Mouse (Mus musculus): Measurements from ENCODE around the gene Btg1. TPM values are rescaled to one million over a fixed set of nuclear protein-coding genes. Genes with fewer than 3 reads are reported as not detected.

Gene Btg1
- total RNA-seq, 2 experiments from 2014 or later = 35.1 to 37.3 TPM

DNA sequence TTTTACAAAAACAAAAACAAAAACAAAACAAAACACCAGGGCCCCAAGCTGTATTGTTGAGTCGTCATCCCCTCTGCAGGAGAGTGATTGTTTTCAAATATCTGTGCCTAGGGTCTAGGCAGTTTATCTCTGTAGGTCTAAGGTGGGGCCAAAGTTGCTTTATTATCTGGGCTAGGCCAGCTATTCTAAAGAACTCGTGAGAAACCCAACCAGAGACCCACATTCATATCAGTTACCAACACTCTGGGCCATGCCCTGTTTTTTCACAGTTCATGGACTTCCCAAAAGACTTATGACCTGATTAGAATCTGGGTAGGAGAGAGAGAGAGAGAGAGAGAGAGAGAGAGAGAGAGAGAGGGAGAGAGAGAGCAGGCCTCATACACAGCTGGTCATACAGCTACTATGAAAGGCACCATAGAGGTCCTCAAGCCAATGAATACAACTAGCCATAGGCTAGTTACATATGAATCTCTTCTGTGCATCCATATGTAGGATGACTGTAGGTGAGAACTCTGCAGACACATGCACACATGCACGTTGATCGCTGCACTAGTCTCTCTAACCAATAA lies 9.1 kb upstream of the Btg1 start:
- intact Hi-C loops (cut with DNase I) = no loop called here

DNA sequence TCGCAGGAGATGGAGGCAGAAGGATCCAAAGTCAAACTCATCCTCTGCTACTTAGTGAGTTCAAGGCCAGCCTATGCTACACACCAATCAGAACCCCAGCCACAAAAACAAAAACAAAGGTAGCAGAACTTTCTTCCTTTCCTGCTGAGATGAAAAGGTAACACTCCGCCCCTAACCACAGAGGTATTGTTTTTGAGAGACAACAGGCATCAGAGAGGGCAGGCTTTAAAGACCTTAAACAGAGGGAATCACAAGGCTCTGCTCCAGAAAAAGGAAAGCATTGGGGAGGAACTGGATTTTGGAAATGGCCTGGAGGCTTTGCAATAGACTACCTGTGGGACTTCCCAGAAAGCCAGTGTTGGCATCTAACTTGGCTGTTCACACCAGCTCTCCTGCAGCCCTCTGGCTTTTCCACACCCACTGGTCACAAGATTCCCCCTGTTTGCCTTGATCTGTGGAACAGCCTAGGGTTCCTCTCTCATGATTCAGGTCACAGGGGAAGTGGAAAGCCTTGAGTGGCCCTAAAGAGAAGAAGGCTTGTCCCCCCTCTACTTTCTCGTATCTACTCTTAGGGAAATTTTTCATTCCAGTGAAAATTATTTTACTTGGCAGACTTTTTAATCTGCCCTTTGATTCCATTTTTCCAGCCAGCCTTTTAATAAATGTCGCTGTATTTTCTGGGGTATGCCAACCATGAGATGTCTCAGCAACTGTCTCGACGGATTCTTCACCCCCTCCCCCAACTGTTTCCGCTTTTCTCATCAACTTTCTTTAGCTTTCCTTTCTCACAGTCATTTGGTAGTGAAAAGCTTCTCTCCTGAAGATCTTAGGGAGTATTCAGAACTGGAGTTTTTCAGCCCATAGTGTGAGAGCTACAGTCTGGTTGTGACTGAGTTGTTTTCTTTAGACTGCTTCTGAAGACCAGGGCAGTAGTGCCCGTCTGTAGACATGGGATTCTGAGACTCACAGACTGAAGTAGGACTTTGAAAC lies 7.2 kb upstream of the Btg1 start:
- intact Hi-C loops (cut with DNase I) = loop anchor here (10.0 kb wide), 1 partner anchor 465 kb away; no protein-coding TSS in a partner anchor

More for the DNA sequence above, 9.1 kb upstream of the Btg1 start:
- no peak for DNase-seq (ENCODE audit: low spot score in 2 of 2)

DNA sequence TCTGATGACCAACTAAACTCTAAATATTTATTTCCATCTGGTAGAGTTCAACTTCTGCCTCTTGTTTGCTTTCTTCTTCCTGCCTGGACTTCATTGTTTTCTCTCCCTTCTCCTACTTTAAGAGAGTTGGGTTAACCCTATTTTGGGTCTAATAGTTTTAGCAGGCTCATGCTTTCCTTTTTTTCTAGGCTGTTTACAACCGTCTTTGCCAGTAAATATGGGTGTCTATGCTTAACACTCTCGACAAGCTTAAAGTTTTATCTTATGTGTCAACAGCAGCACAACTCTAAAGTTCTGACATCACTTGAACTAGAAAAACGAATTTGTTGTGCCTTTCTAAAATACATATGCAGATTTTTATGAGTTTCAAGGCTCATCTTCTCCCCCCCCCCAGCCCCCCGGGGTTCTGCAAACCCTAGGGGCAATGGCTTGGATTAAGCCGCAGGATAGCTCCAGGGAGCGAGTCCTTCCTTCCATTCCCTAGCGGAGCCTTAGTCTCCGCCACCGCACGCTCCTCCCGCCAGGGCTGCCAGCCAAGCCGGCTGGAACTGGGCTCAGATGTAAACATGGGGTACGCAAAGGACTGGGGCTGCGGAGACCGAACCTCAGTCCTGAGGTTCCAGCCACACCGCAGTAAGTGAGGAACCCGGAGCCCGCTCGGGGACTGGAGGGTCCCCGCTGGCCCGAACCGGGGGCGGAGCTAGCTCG lies 651 bp upstream of the Btg1 start:
- intact Hi-C loops (cut with DNase I) = loop anchor here (1.0 to 10.0 kb wide), 7 partner anchors 134 to 697 kb away; no protein-coding TSS in a partner anchor
- no peak for DNase-seq (ENCODE audit: low spot score in 2 of 2)

More for the DNA sequence above, 7.2 kb upstream of the Btg1 start:
- DNase-seq (ENCODE audit: low spot score in 2 of 2) = no peak

DNA sequence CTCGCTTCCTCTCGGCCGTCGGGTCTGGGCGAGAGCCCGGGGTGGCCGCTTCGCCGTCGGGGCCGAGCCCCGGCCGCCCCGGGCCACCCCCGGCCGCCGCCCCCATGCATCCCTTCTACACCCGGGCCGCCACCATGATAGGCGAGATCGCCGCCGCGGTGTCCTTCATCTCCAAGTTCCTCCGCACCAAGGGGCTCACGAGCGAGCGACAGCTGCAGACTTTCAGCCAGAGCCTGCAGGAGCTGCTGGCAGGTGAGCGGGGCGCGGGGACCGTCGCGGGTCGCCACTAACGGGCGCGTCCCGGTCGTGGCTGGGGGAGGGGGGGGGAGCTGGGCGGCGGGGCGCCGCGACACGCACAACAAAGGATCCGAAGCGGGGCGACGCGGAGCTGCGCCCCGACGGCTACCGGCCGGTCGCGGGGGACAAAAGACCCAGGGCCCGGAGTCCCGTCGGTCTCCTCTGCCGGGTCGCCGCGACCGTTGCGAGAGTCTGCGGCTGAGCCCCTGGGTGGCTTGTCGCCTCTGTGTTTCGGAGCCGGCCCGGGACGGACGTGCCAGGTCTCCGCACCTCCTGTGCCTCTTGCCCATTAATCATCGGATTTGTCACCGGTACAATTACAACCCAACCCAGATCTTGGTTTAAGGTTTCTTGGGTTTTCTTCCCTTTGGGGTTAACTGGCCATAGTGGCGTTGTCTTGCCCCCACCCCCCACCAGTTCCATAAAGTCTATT lies 580 bp downstream of the Btg1 start:
- peak in 1 of 2 experiments; percentile 20 for DNase-seq (ENCODE audit: low spot score in 2 of 2)
- intact Hi-C loops (cut with DNase I) = loop anchor here (5.0 to 10.0 kb wide), 6 partner anchors 135 to 545 kb away; no protein-coding TSS in a partner anchor

DNA sequence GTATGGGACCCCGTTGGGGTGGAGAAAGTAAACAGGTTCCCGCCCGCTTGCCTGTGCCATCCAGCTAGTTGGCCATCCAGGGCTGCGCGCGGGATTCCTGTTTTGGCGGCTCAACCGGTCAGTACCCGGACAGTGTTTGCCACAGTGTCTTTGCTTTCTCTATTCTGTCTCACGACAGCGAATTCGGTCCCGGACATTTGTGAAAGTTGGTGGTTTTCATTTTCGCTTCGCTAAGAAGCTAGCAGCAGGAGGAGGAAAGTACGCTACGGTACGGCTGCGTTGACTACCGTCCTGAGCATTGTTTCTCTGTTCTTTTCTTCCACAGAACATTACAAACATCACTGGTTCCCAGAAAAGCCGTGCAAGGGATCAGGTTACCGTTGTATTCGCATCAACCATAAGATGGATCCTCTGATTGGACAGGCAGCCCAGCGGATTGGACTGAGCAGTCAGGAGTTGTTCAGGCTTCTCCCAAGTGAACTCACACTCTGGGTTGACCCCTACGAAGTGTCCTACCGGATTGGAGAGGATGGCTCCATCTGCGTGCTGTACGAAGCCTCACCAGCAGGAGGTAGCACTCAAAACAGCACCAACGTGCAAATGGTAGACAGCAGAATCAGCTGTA lies 1.3 kb downstream of the Btg1 start:
- DNase-seq (ENCODE audit: low spot score in 2 of 2) = peak; percentile 64 to 70
- intact Hi-C loops (cut with DNase I) = loop anchor here (5.0 to 10.0 kb wide), 6 partner anchors 136 to 544 kb away; no protein-coding TSS in a partner anchor

DNA sequence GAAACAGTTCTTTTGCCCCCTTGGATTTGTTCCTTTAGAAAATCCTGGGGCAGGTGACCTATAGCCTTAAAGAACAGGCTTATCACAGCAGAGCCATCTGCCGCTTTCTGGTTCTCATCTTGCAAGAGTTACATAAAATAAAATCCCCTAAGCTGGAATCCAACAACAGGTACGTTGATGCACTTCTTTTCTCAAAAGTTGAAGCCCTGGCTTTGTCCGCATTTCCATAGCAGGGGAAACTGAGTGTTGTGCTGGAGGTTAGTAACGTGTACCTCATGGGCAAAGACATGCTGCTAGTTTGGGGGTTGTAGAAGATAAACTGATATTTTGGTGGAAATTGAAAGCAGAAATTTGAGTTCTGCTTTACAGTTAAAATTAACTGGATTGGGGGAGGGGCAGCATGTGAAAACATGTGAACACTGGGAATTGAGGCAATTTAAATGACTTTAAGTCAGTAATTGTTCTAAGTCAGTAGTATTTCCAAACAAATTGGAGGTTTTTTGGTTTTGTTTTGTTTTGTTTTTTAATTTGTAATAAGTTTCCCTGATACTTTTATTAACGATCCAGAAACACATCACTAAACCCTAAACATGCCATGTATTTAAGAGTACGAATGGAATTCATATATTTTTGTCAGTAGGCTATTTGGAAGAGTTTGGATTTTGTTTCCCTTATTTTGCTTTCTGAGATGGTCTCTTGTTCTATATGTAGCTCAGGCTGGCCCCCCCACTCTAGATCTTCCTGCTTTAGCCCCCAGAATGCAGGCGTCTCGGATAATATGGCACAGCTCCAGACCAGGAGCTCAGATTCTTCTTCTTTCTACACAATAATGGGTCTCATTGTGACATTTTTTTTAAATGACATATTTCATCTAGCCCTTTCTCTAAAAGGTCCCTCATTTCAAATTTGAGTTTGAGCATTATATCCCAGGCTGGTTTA lies 3.4 kb downstream of the Btg1 start:
- DNase-seq (ENCODE audit: low spot score in 2 of 2) = no peak
- intact Hi-C loops (cut with DNase I) = loop anchor here (5.0 to 10.0 kb wide), 6 partner anchors 138 to 542 kb away; no protein-coding TSS in a partner anchor

DNA sequence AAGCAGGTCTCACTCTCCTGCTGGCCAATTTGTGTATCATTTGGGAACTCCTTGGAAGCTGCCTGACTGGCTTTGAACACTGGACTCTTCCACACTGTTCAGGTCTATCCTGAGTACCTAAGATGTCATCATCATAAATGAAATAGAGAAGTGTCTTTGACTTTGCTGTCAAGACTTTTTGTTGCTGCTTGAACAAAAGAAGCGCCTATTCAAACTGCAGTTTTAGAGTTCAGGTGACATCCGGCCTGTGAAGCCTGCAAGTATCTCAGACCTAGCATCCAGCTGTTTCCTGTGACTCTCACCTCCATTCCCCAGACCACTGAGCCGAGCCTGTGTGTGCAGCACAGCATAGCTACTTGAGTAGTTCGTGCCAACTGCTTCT lies 4.1 kb downstream of the Btg1 start:
- intact Hi-C loops (cut with DNase I) = no loop called here
- DNase-seq (ENCODE audit: low spot score in 2 of 2) = no peak

DNA sequence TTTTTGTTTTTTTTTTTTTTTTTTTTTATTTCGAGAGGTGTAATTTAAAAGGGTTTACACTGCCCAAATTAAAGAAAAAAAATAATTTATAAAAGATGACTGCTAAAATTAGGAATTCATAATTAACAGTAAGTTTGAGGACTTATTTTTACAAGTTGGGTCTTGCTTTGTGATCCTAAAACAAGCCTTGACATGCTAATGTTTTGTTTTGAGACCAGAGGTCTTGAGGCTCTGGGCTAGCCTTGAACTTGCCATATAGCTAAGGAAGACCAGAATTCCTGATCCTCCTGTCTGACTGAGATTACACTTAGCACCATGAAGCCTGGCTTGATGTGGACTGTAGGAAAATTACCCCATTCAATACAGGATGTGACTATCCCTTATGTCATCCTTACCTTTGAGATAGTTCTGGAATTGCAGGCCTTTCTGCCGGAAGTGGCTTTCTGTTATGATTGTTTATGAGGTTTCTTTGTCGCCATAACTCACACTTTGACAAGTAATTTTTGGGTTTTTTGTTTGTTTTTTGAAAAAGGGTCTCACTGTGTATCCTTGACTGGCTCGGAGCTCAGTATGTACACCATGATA lies 4.6 kb downstream of the Btg1 start:
- intact Hi-C loops (cut with DNase I) = no loop called here
- DNase-seq (ENCODE audit: low spot score in 2 of 2) = no peak

DNA sequence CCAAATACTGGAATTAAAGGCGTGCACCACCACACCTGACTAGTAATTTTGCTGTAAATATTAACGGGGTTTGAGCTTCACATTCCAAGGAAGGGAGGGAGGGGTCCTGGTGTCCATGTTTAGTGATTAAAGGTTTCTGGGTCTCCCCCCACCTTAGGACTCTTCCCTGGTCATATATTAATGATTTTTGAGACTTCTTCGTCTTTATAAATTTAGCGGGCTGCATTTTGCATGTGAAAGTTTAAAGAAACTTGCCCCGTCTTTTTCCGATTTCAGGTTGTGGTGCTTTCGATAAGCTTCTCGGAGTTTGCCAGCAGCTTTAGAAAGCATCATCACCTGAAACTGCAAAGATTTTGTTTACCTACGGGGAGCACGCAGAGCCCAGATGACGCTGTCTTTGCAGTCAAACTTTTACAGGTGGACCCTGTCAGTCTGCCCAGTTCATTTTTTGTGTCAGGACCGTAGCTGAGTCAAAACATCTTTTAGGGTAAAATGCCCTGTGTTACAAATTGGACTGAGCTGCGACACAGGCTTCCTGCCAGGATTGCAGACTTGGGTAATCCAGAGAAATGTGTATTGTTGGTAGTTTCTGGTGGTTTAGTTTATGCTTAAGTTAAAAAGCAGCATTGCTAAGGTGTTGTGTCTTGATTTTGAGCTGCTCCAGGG lies 5.3 kb downstream of the Btg1 start:
- intact Hi-C loops (cut with DNase I) = no loop called here
- no peak for DNase-seq (ENCODE audit: low spot score in 2 of 2)

DNA sequence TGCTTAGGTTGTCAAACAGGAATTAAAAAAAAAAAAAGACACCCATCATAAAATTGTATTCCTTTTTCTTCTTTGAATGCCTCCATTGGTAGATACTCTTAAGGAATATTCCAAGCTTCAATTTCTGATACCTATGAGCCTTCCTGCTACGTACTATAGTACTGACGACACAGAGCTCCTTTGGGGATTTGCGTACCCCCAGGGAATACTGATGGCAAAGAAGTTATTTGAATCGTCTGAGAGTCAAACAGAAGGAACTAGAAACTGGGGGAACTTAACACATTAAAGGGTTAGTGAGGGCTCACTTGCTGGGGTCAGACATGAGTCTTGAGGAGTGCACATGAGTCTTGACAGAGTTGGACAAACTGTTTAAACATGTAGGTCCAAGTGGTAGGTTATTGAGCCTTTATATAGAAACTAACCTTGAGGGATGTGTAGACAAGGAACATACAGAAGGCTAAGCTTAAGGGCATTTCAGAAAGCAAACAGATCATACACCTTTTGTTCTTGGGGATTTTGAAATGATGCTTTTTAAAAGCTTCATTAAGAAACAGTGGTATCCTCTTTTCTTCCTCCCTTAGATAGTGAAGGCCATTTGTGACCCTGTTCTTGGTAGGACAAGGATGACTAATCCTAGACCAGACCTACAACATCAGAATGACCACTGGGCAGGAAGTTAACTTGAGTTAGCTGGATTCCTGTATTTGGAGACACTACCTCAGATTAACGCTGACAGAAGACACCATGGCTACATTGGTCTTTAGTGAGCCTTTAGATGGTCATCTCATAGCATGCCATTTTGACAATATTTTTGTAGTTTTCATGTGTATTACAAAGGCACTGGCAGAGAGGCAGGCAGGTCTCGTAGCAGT lies 6.2 kb downstream of the Btg1 start:
- intact Hi-C loops (cut with DNase I) = no loop called here
- no peak for DNase-seq (ENCODE audit: low spot score in 2 of 2)

DNA sequence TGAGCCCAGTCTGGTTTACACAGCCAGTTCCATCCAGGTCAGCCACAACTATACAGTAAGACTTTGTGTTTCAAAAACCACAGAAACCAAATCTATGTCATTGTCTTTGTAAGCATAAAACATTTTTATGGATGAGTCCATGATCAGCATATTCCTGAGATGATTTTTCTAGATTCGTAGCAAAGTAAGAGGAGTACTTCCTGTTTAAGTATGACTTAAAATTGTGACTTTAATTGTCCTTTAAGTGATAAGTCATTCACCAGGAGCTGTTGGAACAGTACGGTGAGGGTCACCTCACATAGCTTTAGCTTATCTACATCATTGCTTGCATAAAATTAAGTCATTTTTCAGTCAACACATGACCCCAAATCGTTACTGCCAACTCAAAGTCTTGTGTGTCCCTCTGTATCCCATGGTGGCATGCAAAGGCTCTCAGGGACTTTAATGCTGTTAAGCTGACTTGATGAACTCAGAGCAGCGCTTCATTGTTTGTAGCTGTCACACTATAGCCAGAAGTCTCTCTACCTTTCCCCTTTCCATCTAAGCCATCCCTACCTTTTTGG lies 6.9 kb downstream of the Btg1 start:
- no peak for DNase-seq (ENCODE audit: low spot score in 2 of 2)
- intact Hi-C loops (cut with DNase I) = no loop called here

DNA sequence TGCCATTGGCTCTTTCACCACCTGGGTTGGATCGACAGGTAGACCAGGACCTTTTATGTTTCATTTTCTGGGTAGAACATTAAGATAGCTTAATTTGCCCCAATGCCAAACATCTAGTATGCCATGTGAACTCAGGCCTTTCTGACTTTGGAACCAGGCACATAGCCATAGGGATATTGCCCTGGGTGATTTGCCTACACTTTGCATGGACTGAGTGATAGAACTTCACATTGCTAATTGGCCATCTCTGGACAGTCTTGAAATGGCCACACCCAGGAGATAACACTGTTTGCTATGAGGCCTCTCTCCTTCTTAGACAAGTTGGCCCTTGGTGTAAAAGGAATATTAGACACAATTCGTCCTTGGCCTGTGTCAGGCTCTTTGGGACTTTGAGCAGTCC lies 7.6 kb downstream of the Btg1 start:
- no peak for DNase-seq (ENCODE audit: low spot score in 2 of 2)
- intact Hi-C loops (cut with DNase I) = no loop called here

DNA sequence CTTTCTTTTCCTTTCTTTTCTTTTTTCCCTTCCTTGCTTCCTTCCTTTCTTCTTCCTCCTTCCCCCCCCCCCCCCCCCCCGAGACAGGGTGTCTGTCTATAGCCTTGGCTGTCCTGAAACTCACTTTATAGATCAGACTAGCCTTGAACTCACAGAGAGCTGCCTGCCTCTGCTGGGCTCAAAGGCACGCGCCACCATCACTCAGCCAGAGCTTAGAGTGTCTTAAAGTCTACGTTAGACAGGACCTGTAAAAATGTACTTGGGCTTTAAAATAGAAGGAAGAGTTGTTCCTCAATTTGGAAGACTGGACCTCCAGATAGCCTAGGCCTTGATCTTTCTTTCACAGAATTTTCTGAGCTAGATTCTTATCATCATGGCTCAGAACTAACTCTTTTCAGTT lies 8.3 kb downstream of the Btg1 start:
- no peak for DNase-seq (ENCODE audit: low spot score in 2 of 2)
- intact Hi-C loops (cut with DNase I) = no loop called here

DNA sequence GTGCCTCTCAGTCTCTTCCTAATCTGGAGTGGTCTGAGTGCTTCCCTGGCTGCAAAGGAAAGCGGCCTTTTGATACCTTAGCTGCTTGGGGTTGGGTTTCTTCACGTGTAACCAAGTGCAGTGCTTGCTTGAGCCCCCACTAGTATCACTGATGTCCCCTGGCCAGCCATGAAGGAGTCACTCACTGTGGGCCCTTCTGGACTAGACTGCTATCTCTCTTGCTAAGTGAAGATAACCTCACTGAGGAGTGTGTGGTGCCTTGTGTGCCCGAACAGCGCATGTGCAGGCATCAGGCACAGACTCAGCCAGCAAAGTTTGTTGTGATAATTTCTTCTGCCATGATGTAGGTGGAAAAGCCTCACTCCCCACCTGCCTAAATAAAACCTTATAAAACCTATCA lies 8.9 kb downstream of the Btg1 start:
- intact Hi-C loops (cut with DNase I) = no loop called here
- no peak for DNase-seq (ENCODE audit: low spot score in 2 of 2)

DNA sequence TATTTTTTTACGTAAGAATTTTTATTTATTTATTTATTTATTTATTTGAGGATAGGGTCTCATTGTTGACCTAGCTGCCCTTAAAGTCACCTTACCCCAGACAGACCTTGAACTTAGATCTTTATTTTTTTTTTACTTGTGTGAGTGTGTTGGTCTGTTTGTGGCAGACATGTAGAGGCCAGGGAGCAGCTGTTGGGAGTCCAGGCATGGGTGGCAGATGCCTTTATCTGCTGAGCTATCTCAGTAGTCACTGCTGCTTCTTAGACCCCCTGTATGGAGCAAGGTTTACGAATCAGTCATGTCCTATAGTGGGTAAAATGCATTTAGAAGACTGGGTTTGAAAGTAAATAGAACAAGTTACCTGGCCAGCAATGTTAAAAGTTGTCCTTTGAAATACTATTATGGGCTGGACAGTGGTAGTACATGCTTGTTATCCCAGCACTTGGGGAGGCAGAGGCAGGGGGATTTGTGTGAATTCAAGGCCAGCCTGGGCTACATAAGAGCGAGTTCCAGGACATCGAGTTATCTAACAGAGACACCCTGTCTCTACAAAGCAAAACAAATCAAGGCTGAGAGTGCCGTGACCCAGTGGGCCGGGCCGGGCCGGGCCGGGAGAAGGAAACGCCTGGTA lies 9.4 kb downstream of the Btg1 start:
- no peak for DNase-seq (ENCODE audit: low spot score in 2 of 2)
- intact Hi-C loops (cut with DNase I) = no loop called here

Data from left cerebral cortex, postnatal 25 days (tissue).